Mouse (Mus musculus) liver, embryonic 12.5 days (tissue): ENCODE data around the gene Sfmbt2. TPM values are rescaled to one million over a fixed set of nuclear protein-coding genes. Genes with fewer than 3 reads are reported as not detected.

Source experiments
- ATAC-seq: fragments of 200-750 bp; cut with Nextera tagmentation; 2 replicates; pipeline ENCODE4 v1.8.0; 2017; ENCODE audit warnings: moderate number of reproducible peaks, mild to moderate bottlenecking, moderate library complexity
- H3K27ac ChIP-seq: fragments of 300-500 bp; sonication (generic); 2 replicates; pipeline ENCODE4 v1.5.1; 2016; ENCODE audit warnings: mild to moderate bottlenecking
- H3K27me3 ChIP-seq: fragments of 300-500 bp; sonication (generic); replicated peaks from 2 replicates; pipeline ENCODE4 v1.6.1; 2016; ENCODE audit warnings: mild to moderate bottlenecking, moderate library complexity
- H3K36me3 ChIP-seq: fragments of 300-500 bp; sonication (generic); 2 replicates; pipeline ENCODE4 v1.6.1; 2016; ENCODE audit warnings: mild to moderate bottlenecking, moderate library complexity
- H3K4me1 ChIP-seq: fragments of 300-500 bp; sonication (generic); 2 replicates; pipeline ENCODE4 v1.6.1; 2016
- H3K4me2 ChIP-seq: fragments of 300-500 bp; sonication (generic); 2 replicates; pipeline ENCODE4 v1.6.1; 2016; ENCODE audit warnings: mild to moderate bottlenecking, moderate library complexity
- H3K4me3 ChIP-seq: fragments of 300-500 bp; sonication (generic); 2 replicates; pipeline ENCODE4 v1.5.1; 2016; ENCODE audit warnings: mild to moderate bottlenecking, moderate library complexity
- H3K9ac ChIP-seq: fragments of 300-500 bp; sonication (generic); 2 replicates; pipeline ENCODE4 v1.6.1; 2016; ENCODE audit warnings: mild to moderate bottlenecking, moderate library complexity
- H3K9me3 ChIP-seq: fragments of 300-500 bp; sonication (generic); replicated peaks from 2 replicates; pipeline ENCODE4 v1.6.1; 2016; ENCODE audit warnings: mild to moderate bottlenecking, moderate library complexity
- whole genome bisulfite sequencing: fragments of 180-500 bp; shearing (Covaris S2); methylation state at CpG from one replicate; pipeline ENCODE4 v1.1.7; 2016; ENCODE audit not compliant: insufficient replicate concordance; 5-methylcytosine and 5-hydroxymethylcytosine counted together
- microRNA counts: library from miRNA; unstranded; fragments of <30 nt; microRNA quantifications from one replicate; lab custom pipeline; 2017
- microRNA-seq: library from miRNA; unstranded; fragments of <30 nt; microRNA quantifications from one replicate; pipeline ENCODE4, GENCODE M21; 2017
- polyA plus RNA-seq: library from polyadenylated mRNA; unstranded; fragments of >200 nt; fragmentation: Nextera tagmentation; extraction: Ambion mirVana; gene quantifications from 2 replicates; pipeline ENCODE4 v1.2.1, GENCODE M21; 2016

Sfmbt2 gene
- polyA plus RNA-seq, 1 experiment from 2014 or later, result 0.68 TPM

DNA sequence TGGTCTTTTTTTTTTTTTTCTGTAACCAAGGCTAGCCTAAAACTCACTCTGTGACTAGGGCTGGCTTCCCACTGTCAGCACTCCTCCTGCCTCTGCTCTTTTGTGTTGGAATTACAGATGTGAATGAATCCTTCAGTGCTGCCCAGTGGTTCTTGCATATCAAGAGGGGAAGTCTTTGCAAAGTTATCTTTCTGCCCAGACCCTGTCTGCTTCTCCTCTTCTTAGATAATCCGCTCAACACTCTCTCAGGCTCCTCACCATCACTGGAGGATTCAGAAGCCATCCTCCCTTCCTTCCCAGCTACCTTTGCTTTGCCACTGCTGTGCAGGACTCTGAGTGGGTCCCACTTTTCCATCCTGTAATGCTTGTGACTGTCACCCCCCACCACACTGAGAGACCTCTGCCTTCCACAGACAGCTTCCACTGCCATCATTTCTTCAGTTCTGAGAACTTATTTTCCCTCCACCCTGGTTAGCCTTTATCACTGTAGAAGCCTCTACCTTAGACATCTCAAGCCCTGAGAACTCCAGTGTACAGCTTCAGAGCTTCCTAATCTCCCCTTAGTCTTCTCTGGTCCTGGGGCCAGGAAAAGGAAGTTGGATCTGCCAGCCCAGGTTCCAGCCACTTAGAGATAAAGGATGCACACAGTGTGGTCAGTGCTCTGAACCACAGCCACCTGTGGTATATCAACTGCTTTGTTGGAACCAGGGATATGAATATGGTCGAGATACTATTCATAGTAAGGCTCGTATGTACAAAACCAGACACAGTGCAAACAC is 205.8 kb downstream of the Sfmbt2 start:
- no peak overlapping the region for H3K9ac ChIP-seq
- H3K4me2 ChIP-seq, result no peak overlapping the region
- H3K4me3 ChIP-seq, result no peak overlapping the region
- no peak overlapping the region for H3K27ac ChIP-seq
- H3K27me3 ChIP-seq, result no peaks in the 10 kb centered on the region
- peaks cover 10% of the 10 kb centered on the region for H3K4me1 ChIP-seq
- ATAC-seq, result peak; percentile 72
- WGBS, result 27% methylated on average over 3 of the region's 3 CpGs
- H3K36me3 ChIP-seq, result no peaks in the 10 kb centered on the region
- no peaks in the 10 kb centered on the region for H3K9me3 ChIP-seq

GRCm38 (mm10) chr2:10582673-10583072 is 212.4 kb downstream of the Sfmbt2 start:
- no peaks in the 10 kb centered on the region for H3K9me3 ChIP-seq
- H3K36me3 ChIP-seq, result no peaks in the 10 kb centered on the region
- no peak overlapping the region for H3K4me2 ChIP-seq
- ATAC-seq, result no peak
- no peak overlapping the region for H3K9ac ChIP-seq
- H3K4me3 ChIP-seq, result no peak overlapping the region
- H3K27ac ChIP-seq, result no peak overlapping the region
- no peaks in the 10 kb centered on the region; the same call in 1 of the 2 replicates for H3K4me1 ChIP-seq
- no peaks in the 10 kb centered on the region for H3K27me3 ChIP-seq
- WGBS, result 61% methylated on average over 4 of the region's 4 CpGs

- WGBS, result 65% methylated on average over 5 of the region's 5 CpGs
- Histone ChIP-seq H3K9me3 (no peaks in the 10 kb centered on the region), H3K4me2 (no peak overlapping the region), H3K36me3 (no peaks in the 10 kb centered on the region), H3K27me3 (no peaks in the 10 kb centered on the region), H3K27ac (no peak overlapping the region), H3K4me3 (no peak overlapping the region), H3K9ac (no peak overlapping the region), H3K4me1 (no peaks in the 10 kb centered on the region; the same call in 1 of the 2 replicates)
- no peak for ATAC-seq
Measured at GRCm38 (mm10) chr2:10583103-10583502, 212.8 kb downstream of the Sfmbt2 start.

- no peak overlapping the region for H3K9ac ChIP-seq
- H3K4me3 ChIP-seq, result no peak overlapping the region
- no peaks in the 10 kb centered on the region for H3K36me3 ChIP-seq
- no peak overlapping the region for H3K27ac ChIP-seq
- no peaks in the 10 kb centered on the region for H3K4me1 ChIP-seq
- WGBS, result 62% methylated on average over 5 of the region's 5 CpGs
- H3K9me3 ChIP-seq, result no peaks in the 10 kb centered on the region
- H3K27me3 ChIP-seq, result no peaks in the 10 kb centered on the region
- H3K4me2 ChIP-seq, result no peak overlapping the region
- ATAC-seq, result no peak
Measured at GRCm38 (mm10) chr2:10591310-10591709, 221.0 kb downstream of the Sfmbt2 start.

DNA sequence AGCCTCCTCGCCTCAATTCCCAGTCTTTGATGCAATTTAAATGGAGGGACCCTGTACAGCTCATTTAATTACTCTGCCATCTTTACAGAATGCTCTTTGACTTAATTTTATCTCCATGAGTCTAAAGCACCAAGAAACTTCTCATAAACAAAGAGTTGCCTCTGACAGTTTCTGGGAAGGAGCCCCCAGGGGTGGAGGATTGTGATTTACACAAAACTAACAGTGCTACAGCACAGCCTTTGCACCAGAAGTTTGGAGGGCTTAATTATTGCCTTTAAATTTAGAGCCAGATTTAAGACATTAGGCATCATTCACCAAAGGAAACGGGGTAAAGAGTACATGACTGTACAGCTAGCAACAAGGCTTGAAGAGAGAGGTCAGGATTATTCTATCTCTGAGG is 245.2 kb downstream of the Sfmbt2 start:
- WGBS, result 46% methylated on average over 2 of the region's 2 CpGs
- no peak overlapping the region for H3K4me2 ChIP-seq
- no peak for ATAC-seq
- H3K4me3 ChIP-seq, result no peak overlapping the region
- H3K4me1 ChIP-seq, result no peaks in the 10 kb centered on the region
- H3K27ac ChIP-seq, result no peak overlapping the region
- no peaks in the 10 kb centered on the region for H3K27me3 ChIP-seq
- no peaks in the 10 kb centered on the region for H3K36me3 ChIP-seq
- H3K9ac ChIP-seq, result no peak overlapping the region
- H3K9me3 ChIP-seq, result no peaks in the 10 kb centered on the region

MicroRNAs within 50 kb of the gene (microRNA counts, 519-probe panel; counts per million panel counts)
- microRNA mmu-miR-297a+mmu-miR-466f+mmu-miR-669b (lab: Ali Mortazavi, UCI), result 582 counts per million, percentile 70 among the panel's probes with 10 or more counts
- microRNA mmu-miR-297b-3p (lab: Ali Mortazavi, UCI), result 582 counts per million, percentile 70 among the panel's probes with 10 or more counts
- 582 counts per million, percentile 70 among the panel's probes with 10 or more counts for microRNA mmu-miR-297b-5p (lab: Ali Mortazavi, UCI)
- microRNA mmu-miR-297c (lab: Ali Mortazavi, UCI), result 582 counts per million, percentile 70 among the panel's probes with 10 or more counts
- microRNA mmu-miR-466a-3p+mmu-miR-466b-3-3p (lab: Ali Mortazavi, UCI), result 5,166 counts per million, percentile 86 among the panel's probes with 10 or more counts
- microRNA mmu-miR-466a-5p+mmu-miR-466e-5p (lab: Ali Mortazavi, UCI), result 582 counts per million, percentile 70 among the panel's probes with 10 or more counts
- 582 counts per million, percentile 70 among the panel's probes with 10 or more counts for microRNA mmu-miR-466c-5p (lab: Ali Mortazavi, UCI)
- microRNA mmu-miR-466d-3p (lab: Ali Mortazavi, UCI), result 582 counts per million, percentile 70 among the panel's probes with 10 or more counts
- microRNA mmu-miR-466d-5p (lab: Ali Mortazavi, UCI), result 582 counts per million, percentile 70 among the panel's probes with 10 or more counts
- 582 counts per million, percentile 70 among the panel's probes with 10 or more counts for microRNA mmu-miR-466f-5p (lab: Ali Mortazavi, UCI)
- microRNA mmu-miR-466g (lab: Ali Mortazavi, UCI), result 4,523 counts per million, percentile 81 among the panel's probes with 10 or more counts
- microRNA mmu-miR-466h (lab: Ali Mortazavi, UCI), result 582 counts per million, percentile 70 among the panel's probes with 10 or more counts
- 582 counts per million, percentile 70 among the panel's probes with 10 or more counts for microRNA mmu-miR-466l (lab: Ali Mortazavi, UCI)
- 582 counts per million, percentile 70 among the panel's probes with 10 or more counts for microRNA mmu-miR-467a (lab: Ali Mortazavi, UCI)
- 582 counts per million, percentile 70 among the panel's probes with 10 or more counts for microRNA mmu-miR-467b (lab: Ali Mortazavi, UCI)
- microRNA mmu-miR-467c (lab: Ali Mortazavi, UCI), result 582 counts per million, percentile 70 among the panel's probes with 10 or more counts
- microRNA mmu-miR-467d (lab: Ali Mortazavi, UCI), result 582 counts per million, percentile 70 among the panel's probes with 10 or more counts
- 582 counts per million, percentile 70 among the panel's probes with 10 or more counts for microRNA mmu-miR-467e (lab: Ali Mortazavi, UCI)
- microRNA mmu-miR-669a (lab: Ali Mortazavi, UCI), result 4,632 counts per million, percentile 82 among the panel's probes with 10 or more counts
- microRNA mmu-miR-669e (lab: Ali Mortazavi, UCI), result 582 counts per million, percentile 70 among the panel's probes with 10 or more counts
- 3,250 counts per million, percentile 74 among the panel's probes with 10 or more counts for microRNA mmu-miR-669f (lab: Ali Mortazavi, UCI)
- microRNA mmu-miR-669g (lab: Ali Mortazavi, UCI), result 582 counts per million, percentile 70 among the panel's probes with 10 or more counts
- 582 counts per million, percentile 70 among the panel's probes with 10 or more counts for microRNA mmu-miR-669h-5p (lab: Ali Mortazavi, UCI)
- 582 counts per million, percentile 70 among the panel's probes with 10 or more counts for microRNA mmu-miR-669i (lab: Ali Mortazavi, UCI)
- 582 counts per million, percentile 70 among the panel's probes with 10 or more counts for microRNA mmu-miR-669j (lab: Ali Mortazavi, UCI)
- 582 counts per million, percentile 70 among the panel's probes with 10 or more counts for microRNA mmu-miR-669m (lab: Ali Mortazavi, UCI)
- microRNA mmu-miR-669o (lab: Ali Mortazavi, UCI), result 582 counts per million, percentile 70 among the panel's probes with 10 or more counts

Small RNAs within 50 kb of the gene (microRNA-seq; reads per million reads assigned to microRNA genes)
- gene Gm22051 (not detected), gene Gm22072 (not detected), gene Gm22091 (not detected), gene Gm22166 (not detected), gene Gm22239 (2.1 reads per million), gene Gm22626 (not detected), gene Gm22635 (not detected), gene Gm22677 (not detected), gene Gm22678 (not detected), gene Gm22775 (not detected), gene Gm22925 (2.1 reads per million), gene Gm23108 (not detected), gene Gm23288 (not detected), gene Gm23542 (not detected), gene Gm23569 (not detected), gene Gm23571 (not detected), gene Gm23578 (not detected), gene Gm23651 (not detected), gene Gm23988 (not detected), gene Gm24028 (not detected), gene Gm24167 (not detected), gene Gm24315 (not detected), gene Gm24342 (not detected), gene Gm24488 (not detected), gene Gm24640 (not detected), gene Gm24673 (not detected), gene Gm24761 (not detected), gene Gm24806 (not detected), gene Gm25022 (not detected), gene Gm25158 (not detected), gene Gm25263 (not detected), gene Gm25285 (not detected), gene Gm25316 (not detected), gene Gm25451 (1.4 reads per million), gene Gm25673 (not detected), gene Gm25680 (not detected), gene Gm25701 (not detected), gene Gm25753 (not detected), gene Gm25943 (not detected), gene Gm26060 (not detected), gene Gm26073 (not detected), gene Gm26092 (not detected), gene Gm26156 (not detected), gene Gm26229 (not detected), gene Gm26398 (not detected), gene Gm26426 (not detected), gene Gm26431 (not detected), gene Gm26491 (not detected), gene Mir297a-2 (9.1 reads per million, percentile 20 among the genes with 10 or more reads in this experiment), gene Mir297a-3 (not detected), gene Mir297a-4 (not detected), gene Mir297b (1.1 reads per million), gene Mir297c (not detected), gene Mir466 (not detected), gene Mir466b-1 (not detected), gene Mir466b-2 (not detected), gene Mir466b-3 (4.9 reads per million, percentile 8 among the genes with 10 or more reads in this experiment), gene Mir466b-4 (not detected), gene Mir466b-5 (not detected), gene Mir466b-6 (not detected), gene Mir466b-7 (not detected), gene Mir466b-8 (not detected), gene Mir466c-1 (not detected), gene Mir466c-2 (not detected), gene Mir466d (not detected), gene Mir466e (not detected), gene Mir466f-1 (not detected), gene Mir466f-2 (not detected), gene Mir466f-3 (not detected), gene Mir466g (1.1 reads per million), gene Mir466h (1.1 reads per million), gene Mir466l (1.8 reads per million), gene Mir466m (not detected), gene Mir466n (64.7 reads per million, percentile 44 among the genes with 10 or more reads in this experiment), gene Mir466o (2.1 reads per million), gene Mir466p (not detected), gene Mir467a-1 (1.8 reads per million), gene Mir467a-10 (not detected), gene Mir467a-2 (not detected), gene Mir467a-3 (not detected), gene Mir467a-4 (not detected), gene Mir467a-5 (not detected), gene Mir467a-6 (not detected), gene Mir467a-7 (not detected), gene Mir467a-8 (not detected), gene Mir467a-9 (not detected), gene Mir467b (5.6 reads per million, percentile 10 among the genes with 10 or more reads in this experiment), gene Mir467c (4,166 reads per million, percentile 87 among the genes with 10 or more reads in this experiment), gene Mir467d (2,904 reads per million, percentile 84 among the genes with 10 or more reads in this experiment), gene Mir467e (2,050 reads per million, percentile 80 among the genes with 10 or more reads in this experiment), gene Mir669a-1 (not detected), gene Mir669a-10 (not detected), gene Mir669a-11 (not detected), gene Mir669a-12 (not detected), gene Mir669a-2 (not detected), gene Mir669a-3 (not detected), gene Mir669a-4 (not detected), gene Mir669a-5 (not detected), gene Mir669a-6 (not detected), gene Mir669a-7 (not detected), gene Mir669a-8 (not detected), gene Mir669a-9 (not detected), gene Mir669b (not detected), gene Mir669c (166 reads per million, percentile 54 among the genes with 10 or more reads in this experiment), gene Mir669d (not detected), gene Mir669d-2 (not detected), gene Mir669e (49.9 reads per million, percentile 41 among the genes with 10 or more reads in this experiment), gene Mir669f (4.2 reads per million, percentile 6 among the genes with 10 or more reads in this experiment), gene Mir669g (not detected), gene Mir669h (8.8 reads per million, percentile 19 among the genes with 10 or more reads in this experiment), gene Mir669i (not detected), gene Mir669j (not detected), gene Mir669k (not detected), gene Mir669l (802 reads per million, percentile 73 among the genes with 10 or more reads in this experiment), gene Mir669m-1 (not detected), gene Mir669m-2 (not detected), gene Mir669o (840 reads per million, percentile 73 among the genes with 10 or more reads in this experiment), gene Mir669p-1 (not detected), gene Mir669p-2 (not detected)

Other genes starting within 250 kb of the Sfmbt2 start
- 230 and 235 TPM in 2 replicates for gene Itih2, start 239.1 kb upstream of the Sfmbt2 start, polyA plus RNA-seq
- gene Itih5, start 216.9 kb upstream of the Sfmbt2 start, polyA plus RNA-seq, result 4.6 and 5.1 TPM in 2 replicates